Mouse (Mus musculus) left cerebral cortex, adult 9 months (tissue): ENCODE data around the gene Pdcd6ip.
"Not testable (repeated sequence)": the region's sequence is repeated elsewhere in the genome, so short reads cannot be mapped to it uniquely, and the experiment has no call there.

Source experiments
- DNase-seq, 2 experiments: peaks; one replicate each; pipeline ENCODE4 v3.0.0; 2022; ENCODE audit warnings: low spot score in 2 of 2

The Pdcd6ip gene

DNA sequence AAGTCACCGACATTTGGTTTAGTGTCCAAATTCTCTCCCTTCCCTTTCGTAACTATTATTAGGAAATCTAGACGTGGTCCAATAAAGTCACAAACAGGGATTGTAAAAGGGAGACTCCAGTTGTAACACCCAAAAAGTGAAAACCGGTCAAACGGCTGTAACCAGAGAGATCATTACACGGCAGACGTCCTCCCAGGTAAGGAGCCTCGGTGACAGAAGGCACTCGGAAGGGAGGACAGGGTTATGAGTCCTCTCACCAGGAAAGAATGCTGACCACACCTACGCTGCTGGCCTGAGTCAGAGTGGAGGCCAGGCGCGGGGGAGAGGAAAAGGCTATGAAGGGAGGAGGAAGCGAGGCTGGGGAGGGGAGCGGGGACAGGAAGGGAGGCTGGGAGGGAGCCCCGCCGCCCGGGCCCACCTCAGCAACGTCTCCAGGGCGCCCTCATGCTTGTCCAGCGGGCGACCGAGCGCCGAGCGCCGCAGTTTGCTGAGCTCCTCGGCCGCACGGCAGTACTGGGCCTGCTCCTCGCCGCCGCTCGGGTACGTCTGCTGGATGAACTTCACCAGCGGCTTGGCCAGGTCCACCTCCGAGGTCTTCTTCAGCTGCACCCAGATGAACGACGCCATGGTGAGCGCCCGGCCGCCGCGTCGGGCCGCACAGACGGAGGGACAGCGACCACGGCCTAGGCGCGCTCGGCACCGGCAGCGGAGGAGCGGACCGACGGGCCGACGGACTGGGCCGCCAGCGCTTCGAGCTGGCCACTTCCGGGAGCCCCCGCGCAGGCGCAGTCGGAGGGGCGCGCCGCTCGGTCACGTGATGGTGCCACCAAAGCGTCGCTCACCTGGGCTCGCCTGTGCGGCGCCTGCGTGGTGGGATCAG is at the start of gene Pdcd6ip:
Pdcd6ip (minus strand) TSS at position 779 of the 880 bp plus-strand sequence.
- DNase-seq: peak; percentile 70 to 89

DNA sequence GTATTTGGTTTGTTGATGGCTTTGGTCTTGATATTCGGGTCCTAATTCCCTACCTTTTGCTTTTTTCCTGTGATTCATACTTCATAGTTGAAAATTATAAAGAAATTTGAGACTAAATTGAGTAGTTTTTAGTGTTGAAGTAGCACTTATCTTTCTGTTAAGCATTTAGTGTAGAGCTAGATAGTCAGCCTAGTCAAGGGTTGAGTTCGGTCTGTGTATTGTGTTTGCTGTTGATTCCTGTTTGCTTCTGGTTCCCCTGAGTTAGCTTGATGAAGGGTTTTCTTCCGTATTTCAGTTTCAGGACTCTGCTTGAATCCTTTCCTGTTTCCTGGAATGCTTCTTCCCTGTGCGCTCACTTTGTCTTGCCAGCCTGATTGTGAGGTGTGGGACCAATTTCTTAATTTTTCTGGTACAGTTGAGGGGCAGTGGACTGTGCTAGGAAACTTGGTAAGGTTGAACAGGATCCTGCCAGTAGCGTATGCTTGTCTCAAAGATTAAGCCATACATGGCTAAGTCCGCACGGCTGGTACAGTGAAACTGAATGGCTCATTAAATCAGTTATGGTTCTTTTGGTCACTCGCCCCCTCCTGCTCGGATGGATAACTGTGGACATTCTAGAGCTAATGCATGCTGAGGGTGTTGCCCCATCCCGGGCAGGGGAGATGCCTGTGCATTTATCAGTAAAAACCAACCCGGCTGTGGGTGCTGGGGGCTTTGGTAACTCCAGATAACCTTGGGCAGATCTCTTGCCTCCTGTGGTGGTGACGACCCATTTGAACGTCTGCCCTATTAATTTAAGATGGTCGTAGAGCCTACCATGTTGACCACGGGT is 48.0 kb upstream of the Pdcd6ip start:
- DNase-seq: no peak

DNA sequence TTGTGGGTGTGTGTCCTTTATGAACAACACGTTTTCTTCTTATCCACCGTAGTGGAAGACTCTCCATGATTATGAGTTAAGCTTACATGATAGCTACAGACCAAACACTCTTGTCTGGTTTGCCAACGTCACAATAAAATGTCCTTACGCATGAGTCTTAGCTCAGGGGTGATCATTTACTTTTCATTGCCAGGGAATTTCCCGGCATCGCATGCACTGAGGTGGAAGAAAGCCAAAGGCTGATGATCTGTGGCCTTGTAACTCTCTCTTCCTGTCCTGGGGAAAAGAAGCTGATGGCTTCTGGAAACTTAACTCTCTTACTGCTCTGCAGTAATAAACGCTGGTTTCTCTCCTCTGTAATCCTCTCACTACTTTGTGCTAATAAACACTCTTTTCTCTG is 41.3 kb upstream of the Pdcd6ip start:
- no peak for DNase-seq

DNA sequence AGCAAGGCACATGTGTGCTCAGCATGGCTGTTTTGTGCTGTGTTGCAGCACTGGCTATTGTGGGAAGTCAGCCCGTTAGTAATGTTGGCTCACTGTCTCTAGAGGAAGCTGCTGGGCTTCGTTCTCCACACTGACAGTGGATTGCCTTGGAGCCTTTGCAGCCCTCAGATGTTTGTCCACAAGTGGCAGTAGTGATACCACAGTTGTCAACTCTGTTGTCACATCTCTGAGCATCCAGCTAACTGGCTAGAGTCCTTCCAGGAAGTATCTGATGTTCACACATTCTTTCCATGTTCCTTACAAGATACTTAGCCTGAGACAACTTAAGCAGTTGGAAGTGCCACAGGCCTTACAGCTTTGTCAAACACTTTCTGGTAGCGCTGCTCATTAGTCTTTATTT is 35.2 kb upstream of the Pdcd6ip start:
- peak in 1 of 2 experiments; percentile 13 for DNase-seq

DNA sequence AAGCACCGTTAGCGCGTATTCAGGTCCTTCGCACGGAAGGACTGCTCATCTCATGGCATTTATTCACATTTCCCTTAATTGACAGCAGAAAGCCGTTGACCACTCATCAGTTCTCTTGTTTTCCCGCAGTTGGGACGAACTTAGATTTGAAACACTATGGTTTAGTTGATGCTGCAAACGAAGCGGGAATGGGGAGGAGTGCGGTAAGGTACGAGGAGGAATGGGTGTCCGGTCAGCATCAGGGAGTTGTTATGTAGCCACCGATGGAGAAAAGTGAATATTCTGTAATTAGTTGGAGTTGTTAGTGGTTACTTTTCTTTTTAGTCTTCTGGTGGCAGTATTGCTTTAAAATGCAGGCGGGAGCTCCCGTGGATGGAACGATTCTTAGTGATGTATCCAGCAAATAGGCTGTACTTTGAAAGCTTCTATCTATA is 34.3 kb upstream of the Pdcd6ip start:
- DNase-seq: peak in 1 of 2 experiments; percentile 43

DNA sequence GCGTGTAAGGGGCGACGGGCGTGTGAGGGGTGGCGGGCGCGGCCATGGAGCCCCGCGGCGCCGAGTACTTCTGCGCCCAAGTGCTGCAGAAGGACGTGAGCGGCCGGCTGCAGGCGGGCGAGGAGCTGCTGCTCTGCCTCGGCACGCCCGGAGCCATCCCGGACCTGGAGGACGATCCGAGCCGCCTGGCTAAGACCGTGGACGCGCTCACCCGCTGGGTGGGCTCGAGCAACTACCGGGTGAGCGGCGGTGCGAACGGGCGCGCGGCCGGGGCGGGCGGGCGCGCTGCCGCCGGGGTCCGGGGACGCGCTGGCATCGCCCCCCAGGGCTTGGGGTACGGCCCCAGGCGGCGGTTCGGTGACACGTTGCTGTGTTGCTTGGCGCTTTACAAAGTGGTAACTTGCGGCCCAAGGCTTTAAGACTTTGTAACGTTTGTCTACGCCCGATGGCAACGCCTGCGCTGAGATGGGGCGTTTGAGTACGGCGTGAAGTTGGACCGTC is 33.6 kb upstream of the Pdcd6ip start:
- DNase-seq: peak in 1 of 2 experiments; percentile 14

DNA sequence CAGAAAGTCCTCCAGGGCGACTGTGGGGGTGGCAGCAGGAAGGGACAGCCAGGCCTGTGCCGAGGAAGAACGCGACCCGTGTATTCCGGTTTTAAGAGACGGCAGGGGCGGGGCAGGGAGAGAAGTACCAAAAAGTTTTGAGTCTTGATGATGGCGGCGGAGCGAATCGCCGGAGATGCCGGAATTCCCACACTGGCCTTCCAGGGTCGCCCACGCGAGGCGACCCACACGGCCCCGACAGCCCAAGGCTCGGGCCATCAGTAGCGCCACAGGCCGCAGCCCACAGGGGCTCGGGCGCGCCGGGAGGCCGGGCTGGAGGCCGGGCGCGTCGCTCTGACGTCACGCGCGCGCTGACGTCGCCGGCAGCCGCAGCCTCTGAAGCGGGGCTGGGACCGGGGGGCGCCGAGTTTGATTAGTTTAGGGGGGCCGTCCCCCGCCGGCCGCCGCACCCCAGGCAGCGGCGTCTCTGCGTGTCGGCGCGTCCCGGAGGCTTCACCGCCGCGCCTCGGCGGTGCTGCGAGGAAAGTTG is 33.1 kb upstream of the Pdcd6ip start, which contains the start of gene Clasp2:
Clasp2 (plus strand) TSS at position 366 of the 529 bp plus-strand sequence.
- peak in 1 of 2 experiments; percentile 68 for DNase-seq

DNA sequence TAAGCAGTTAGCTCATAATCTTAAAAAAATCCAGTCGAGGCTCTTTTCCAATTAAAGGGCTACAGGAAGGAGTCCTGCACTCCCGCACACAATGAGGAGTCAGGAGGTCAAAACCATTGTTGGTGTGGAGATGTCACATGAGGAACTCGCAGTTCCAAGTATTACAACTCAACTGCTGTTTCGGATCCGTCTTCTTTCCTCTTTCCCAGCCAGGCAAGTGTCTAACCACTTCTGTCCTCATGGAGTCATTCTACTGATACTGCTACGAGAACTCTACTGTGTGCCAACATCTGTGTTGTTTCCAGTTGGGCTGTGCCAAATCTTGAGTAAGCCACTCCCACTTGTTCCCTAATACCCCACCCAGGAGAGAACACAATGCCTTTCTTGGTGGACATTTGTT is 30.9 kb upstream of the Pdcd6ip start:
- no peak for DNase-seq

DNA sequence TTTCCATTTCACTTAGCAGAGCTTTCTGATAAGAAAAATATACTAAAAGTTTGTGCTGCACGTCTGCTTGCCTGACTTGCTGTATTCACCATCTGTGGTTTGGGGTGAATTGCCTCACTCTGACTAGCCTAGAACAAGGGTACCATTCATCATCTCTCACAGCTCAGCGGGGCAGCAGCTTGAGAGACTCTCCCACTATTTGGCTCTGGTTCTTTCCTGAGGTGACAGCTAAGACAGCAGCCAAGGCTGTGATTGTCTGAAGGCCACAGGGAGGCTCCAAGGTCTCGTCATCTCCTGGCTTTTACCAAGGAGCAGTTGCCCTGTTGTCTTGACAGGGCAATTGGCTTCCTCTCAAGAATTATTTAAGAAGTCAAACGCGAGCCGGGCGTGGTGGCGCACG is 30.0 kb upstream of the Pdcd6ip start:
- no peak for DNase-seq

DNA sequence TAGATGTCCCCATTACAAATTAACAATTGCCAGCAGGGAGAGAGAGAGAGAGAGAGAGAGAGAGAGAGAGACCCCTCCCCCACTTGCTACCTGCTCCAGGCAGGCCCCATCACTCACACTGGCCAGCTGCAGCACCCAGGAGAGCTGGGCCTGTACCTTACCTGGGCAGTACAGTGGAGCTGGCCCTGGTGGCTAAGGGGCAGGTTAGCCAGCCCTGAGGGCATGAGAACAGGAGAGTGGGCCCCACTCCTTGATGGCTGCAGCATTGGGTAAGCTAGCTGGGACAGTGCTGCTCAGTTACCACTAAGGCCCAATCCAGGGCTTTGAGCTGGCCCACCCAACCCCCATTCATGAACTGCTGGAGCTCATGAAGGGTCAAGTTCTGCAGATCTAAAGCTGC is 27.9 kb upstream of the Pdcd6ip start:
- DNase-seq: no peak

DNA sequence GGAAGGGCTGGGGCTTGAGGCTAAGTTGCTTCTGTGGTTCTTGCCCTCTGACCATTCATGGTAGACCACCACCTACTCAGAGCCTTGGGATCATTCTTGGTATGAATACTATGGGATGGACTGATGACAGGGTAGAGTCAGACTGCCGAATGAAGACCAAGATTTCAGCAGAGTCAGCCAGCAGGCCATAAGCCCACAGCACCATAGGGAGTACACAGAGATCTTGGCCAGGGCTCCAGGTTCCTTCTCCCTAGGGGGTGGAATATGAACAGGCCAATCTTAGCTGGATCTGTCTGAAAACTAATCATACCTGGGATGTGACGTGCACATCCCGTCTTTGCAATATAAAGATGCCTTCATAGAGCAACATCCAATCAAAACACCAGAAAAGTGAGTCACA is 23.5 kb upstream of the Pdcd6ip start:
- no peak for DNase-seq

DNA sequence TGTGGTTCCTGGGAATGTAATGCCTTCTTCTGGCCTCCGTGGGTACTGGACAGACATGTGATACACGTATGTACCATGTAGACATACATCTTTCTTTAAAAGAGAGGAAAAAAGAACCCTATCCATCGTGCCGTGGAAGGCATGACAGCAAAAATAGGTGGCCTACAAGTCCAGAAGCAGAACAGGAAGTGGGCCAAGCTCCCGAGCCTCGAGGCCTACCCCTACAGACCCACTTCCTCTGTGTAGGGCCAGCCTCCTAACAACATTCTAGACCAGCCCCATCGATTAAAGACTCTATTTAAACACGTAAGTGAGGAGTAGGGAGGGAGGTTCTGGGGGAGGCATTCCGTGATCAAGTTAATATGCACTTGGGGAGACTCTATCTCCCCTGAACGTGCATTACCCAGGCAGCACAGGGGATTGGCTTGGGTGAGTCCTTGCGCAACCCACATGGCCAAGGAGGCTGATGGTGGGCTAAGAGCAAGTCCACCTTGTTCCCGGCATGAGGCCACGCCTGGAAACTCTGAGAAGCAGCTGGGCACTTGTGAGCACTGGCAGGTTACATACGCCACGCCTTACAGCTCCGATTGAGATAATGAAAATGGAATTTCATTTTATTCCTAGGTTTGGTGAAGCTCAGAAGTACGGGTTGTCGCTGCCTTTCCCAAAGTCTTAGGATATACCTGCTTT is 19.1 kb upstream of the Pdcd6ip start:
- DNase-seq: no peak

DNA sequence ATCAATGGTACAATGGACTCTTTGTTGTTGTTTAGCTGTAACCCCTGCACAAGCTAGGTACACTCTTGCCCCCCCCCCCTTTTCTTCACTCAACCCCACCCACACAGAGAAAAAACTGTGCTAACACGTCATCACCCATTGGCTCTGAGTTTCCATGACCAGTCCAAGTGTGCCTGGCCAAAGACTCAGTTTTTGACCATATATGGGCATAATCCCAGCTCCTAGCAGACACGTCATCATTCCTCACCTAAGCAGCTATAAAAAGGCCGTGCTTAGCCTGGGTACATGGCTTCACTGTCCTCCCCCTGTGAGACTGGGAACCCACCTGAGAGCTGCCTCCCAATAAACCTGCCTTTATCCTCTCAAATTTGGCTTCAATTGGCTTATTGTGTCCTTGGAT is 18.1 kb upstream of the Pdcd6ip start:
- no peak for DNase-seq

DNA sequence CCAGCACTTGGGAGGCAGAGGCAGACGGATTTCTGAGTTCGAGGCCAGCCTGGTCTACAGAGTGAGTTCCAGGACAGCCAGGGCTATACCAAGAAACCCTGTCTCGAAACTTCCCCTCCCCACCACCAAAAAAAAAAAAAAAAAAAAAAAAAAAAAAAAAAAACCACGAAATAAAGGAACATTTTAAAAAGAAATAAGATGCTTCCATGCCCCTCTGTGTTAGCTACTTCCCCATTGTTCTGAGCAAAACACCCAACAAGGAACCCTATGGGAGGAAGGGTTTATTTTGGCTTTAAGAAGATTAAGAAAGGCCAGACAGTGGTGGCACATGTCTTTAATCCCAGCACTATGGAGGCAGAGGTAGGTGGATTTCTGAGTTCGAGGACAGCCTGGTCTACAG is 17.6 kb upstream of the Pdcd6ip start:
- DNase-seq: not testable (repeated sequence)

DNA sequence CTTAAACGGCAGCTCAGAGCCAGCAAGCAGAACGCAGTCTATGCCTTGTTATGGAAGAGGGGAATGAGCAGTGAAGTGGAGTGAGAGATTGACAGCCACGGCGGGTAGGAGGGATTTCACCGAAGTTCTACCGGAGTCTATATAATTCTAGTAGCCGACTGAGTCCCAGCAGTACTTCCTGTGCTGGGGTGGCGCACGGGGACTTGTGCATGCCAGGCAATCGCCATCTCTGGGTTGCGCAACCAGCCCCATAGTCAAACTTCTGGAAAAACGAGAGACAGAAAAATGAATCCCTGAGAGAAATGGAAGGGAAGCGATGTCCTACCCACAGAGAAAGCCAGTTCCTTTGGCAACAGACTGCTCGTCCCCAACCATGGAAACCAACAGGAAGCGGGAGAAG is 16.6 kb upstream of the Pdcd6ip start:
- no peak for DNase-seq

DNA sequence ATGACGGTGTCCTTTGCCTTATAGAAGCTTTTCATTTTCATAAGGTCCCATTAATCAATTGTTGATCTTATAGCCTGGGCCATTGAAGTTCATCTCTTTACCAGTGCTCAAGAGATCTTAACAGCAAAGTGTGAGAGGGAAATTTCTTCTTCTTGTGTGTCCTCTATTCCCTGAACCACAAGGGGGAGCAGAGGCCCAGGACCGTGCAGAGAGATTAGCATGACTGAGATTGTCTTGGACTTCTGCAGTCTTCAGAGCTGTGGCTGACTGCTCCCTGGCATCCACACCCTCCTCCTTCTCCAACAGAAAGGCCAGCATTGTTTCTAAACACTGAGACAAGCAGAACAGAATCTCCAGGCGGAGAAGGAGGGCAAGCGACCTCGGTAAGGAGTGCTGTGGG is 11.0 kb upstream of the Pdcd6ip start:
- peak in 1 of 2 experiments; percentile 38 for DNase-seq

DNA sequence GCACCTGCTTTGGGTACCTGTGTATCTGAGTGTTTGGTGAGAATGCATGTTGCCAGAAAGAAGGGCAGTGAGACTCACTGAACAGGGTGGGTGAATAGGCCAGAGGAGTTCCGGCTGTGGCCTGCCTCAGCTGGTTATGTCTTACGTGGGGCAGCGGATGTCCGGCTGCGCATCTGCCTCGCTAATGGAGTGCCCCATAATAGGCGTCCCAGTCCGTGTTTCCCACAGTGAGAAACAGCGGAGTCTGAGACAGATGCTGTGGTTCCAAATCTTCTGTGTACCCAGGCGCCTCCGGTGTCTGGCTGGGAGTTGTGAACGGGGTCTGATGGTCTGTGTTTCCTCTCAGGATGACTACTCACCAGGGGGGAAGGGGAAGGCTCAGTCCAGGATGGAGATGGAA is 2.8 kb upstream of the Pdcd6ip start:
- DNase-seq: no peak

DNA sequence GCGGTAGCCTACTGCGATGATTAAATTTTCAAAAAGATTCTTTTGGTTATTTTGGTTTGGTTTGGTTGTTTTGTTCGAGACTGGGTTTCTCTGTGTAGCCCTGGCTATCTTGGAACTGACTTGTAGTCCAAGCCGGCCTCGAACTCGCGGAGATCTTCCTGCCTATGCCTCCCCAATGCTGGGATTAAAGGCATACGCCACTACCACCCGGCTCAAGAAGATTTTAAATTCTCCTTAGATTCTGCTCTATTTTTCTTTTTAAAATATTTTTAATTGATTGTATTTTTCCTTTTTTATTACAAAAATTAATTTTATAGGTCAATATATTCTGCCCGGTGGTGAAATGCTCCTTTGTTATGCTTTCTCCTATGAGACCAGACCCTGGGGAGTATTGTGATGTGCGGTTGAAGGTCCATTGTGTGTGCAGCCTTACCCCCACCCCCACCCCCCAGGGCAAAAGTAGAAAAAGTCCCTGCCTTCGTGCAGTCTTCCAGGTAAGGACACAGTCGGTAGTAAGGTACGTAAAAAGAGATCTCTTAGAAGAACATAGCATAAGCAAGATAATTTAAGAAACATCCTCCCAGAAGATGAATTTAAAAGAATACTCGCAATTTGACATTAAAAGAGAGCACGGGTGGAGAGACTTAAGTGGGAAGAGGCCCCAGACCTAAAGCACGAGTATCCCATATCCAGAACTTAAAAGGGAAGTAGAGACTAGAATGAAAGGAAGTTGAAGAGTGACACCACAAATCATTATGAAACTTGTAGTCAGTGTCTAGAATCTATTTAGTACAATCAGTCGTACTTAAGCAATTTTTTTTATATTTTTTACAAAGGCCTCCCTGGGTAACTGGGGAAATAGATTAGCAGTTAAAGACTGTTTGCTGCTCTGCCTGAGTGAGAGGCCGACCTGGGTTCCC is 562 bp upstream of the Pdcd6ip start:
- DNase-seq: no peak

DNA sequence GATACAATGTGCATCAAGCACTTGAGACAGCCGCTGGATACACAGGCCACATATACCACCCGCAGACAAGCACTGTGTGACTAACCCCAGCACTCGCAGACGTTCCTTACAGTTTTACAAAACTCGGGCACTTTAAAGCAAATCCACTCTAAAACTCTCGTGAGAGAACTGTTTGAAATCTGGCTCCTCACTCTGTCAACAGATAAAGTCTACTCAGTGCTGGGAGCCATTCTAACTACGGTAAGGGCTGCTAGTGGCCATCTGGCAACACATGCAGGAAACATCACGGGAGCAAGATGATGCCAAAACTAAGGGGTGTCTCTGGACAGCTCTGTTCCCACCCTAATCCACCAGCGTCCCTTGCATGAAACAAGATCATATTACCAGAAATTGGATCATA is 1.2 kb downstream of the Pdcd6ip start:
- DNase-seq: no peak

DNA sequence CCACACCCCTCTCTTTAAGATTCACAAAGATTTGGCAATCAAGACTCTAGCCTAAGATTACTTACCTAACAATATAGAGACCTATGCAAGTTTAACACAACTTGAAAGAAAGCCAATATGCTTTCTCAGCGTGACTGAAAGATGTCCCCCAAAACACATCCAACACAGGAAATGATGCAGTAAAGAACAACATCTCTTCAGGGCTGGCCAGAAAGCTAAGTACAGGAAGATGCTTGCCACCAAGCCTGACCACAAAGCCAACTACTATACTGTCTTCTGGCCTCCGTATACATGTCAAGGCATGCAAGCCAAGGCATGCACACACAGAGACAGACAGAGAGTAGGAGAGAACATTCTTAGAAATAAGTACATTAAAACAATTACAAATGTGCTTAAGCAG is 2.0 kb downstream of the Pdcd6ip start:
- DNase-seq: no peak
